Mouse (Mus musculus) hindbrain, postnatal 0 days (tissue): ENCODE measurements at regions not wholly inside any gene's neighbourhood (a gene's known extent, or its start where the extent isn't known, plus 50 kb on each side); places are given as distances from the start of the nearest gene placed in this dataset.

Experiments
- ATAC-seq: fragments of 200-750 bp; cut with Nextera tagmentation; 2 replicates; pipeline ENCODE4 v1.8.0; 2017; ENCODE audit warnings: mild to moderate bottlenecking, moderate TSS enrichment, moderate library complexity
- DNase-seq: peaks from one replicate; pipeline ENCODE4 v3.0.0-alpha.2; 2015; ENCODE audit warnings: low spot score
- H3K27ac ChIP-seq: fragments of 300-500 bp; sonication (generic); 2 replicates; pipeline ENCODE4 v1.5.1; 2014; ENCODE audit warnings: mild to moderate bottlenecking
- H3K27me3 ChIP-seq: fragments of 300-500 bp; sonication (generic); 2 replicates; pipeline ENCODE4 v1.6.1; 2014; ENCODE audit warnings: low read length, mixed read lengths; ENCODE audit not compliant: insufficient read depth
- H3K36me3 ChIP-seq: fragments of 300-500 bp; sonication (generic); 2 replicates; pipeline ENCODE4 v1.6.1; 2014; ENCODE audit warnings: low read length, mixed read lengths; ENCODE audit not compliant: insufficient read depth
- H3K4me1 ChIP-seq: fragments of 300-500 bp; sonication (generic); 2 replicates; pipeline ENCODE4 v1.6.1; 2014; ENCODE audit warnings: antibody characterized with exemption, low read length, mixed read lengths; ENCODE audit not compliant: insufficient read depth
- H3K4me2 ChIP-seq: fragments of 300-500 bp; sonication (generic); 2 replicates; pipeline ENCODE4 v1.6.1; 2014; ENCODE audit warnings: low read depth, mild to moderate bottlenecking, low read length, moderate library complexity, mixed read lengths
- H3K4me3 ChIP-seq: fragments of 300-500 bp; sonication (generic); 2 replicates; pipeline ENCODE4 v1.5.1; 2014; ENCODE audit warnings: low read length
- H3K9ac ChIP-seq: fragments of 300-500 bp; sonication (generic); replicated peaks from 2 replicates; pipeline ENCODE4 v1.6.1; 2014; ENCODE audit warnings: mild to moderate bottlenecking, low read length, moderate library complexity, mixed read lengths
- H3K9me3 ChIP-seq: fragments of 300-500 bp; sonication (generic); 2 replicates; pipeline ENCODE4 v1.6.1; 2016; ENCODE audit warnings: low read length, mixed read lengths
- CTCF ChIP-seq: IDR thresholded peaks from 2 replicates; pipeline ENCODE4 v1.5.1; 2016; ENCODE audit warnings: antibody characterized with exemption, control low read depth, low read depth
- WGBS: fragments of 180-500 bp; shearing (Covaris S2); extraction: QIAGEN DNeasy Blood & Tissue Kit; methylation state at CpG from one replicate; pipeline ENCODE4 v1.1.7; 2014; 5-methylcytosine and 5-hydroxymethylcytosine counted together

DNA sequence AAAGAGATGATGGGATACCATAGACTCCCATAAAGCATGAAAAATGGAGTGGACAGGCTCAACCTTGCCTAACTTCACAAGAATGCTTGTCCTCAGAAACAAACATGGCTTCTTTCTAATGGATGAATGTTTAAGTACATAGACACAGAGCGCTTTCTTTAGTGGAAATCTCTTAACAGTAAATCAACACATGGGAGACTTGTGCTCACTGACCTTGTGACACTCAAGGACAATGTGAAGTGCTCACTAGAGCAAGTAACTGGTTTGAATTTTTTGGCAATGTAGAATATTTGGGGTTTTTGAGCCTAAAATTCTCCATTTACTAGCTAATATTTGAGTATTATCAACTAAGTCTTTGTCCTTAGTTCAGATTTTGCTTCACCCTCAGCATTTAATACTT lies 88.0 kb downstream of the Tent5c start:
- Histone ChIP-seq H3K9ac (no peak overlapping the region), H3K9me3 (no peaks in the 10 kb centered on the region), H3K4me3 (no peak overlapping the region), H3K36me3 (no peaks in the 10 kb centered on the region), H3K27ac (no peak overlapping the region), H3K27me3 (no peaks in the 10 kb centered on the region), H3K4me2 (no peak overlapping the region), H3K4me1 (no peaks in the 10 kb centered on the region)
- ATAC-seq = no peak
- TF ChIP-seq CTCF = no peak
- WGBS = 97% methylated on average over 1 of the region's 1 CpGs
- DNase-seq = no peak

DNA sequence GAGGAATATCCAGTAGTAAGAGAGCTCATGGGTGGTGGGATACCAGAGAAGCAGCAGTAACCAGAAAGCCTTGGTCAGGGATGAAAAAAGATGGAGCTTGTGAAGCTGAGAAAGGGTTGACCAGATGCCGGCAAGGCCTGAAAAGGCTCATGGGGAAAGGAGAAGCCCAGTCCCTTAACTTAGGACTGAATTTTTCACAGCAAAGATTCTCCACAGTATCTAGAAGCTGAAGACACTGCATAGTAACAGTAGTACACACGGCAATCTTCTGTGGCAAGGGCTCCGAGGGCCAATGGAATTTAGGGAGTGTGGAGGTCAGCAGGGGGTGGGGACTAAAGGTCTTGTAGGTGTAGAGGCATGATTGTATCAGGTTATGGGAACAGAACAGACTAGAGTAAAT lies 91.6 kb downstream of the Tent5c start:
- no peak for DNase-seq
- 83% methylated on average over 3 of the region's 3 CpGs for WGBS
- H3K4me3 ChIP-seq = no peak overlapping the region
- no peaks in the 10 kb centered on the region for H3K36me3 ChIP-seq
- no peak for ATAC-seq
- TF ChIP-seq CTCF = no peak
- H3K9ac ChIP-seq = no peak overlapping the region
- H3K27me3 ChIP-seq = no peaks in the 10 kb centered on the region
- H3K9me3 ChIP-seq = no peaks in the 10 kb centered on the region
- no peaks in the 10 kb centered on the region for H3K4me1 ChIP-seq
- no peak overlapping the region for H3K27ac ChIP-seq
- H3K4me2 ChIP-seq = no peak overlapping the region

DNA sequence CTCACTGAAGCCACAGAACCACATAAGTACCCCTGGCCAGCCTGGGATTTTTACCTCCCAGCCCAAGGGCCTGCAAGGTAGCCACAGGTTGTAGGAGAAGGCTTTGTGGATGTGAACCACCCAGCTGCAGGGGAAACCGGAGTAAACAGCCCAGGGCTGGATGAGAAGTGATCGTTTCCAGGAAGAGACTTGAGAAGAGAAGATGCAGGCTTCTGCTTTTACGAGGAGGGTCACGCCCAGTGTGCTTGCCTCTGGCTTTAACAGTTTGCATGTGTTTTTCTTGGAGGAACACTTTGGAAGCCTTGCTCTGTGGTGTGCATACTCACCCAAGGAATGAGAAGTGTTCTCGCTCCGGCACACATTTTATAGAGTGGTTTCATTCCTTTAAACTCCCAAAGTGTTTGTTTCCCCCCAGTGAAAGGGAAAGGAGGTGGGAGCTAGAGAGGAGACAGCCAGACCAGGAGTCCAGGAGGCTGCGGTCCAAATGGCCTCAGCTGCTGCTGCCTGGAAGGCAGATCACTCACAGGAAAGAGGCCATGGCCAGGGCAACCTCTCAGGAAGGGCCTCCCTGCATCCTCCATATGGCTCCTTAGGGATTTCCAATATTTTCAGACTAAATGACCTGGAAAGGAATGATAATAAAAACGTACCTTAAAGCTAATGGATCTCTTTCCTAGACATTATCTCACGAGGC lies 94.1 kb downstream of the Tent5c start:
- no peak for TF ChIP-seq CTCF
- WGBS = 67% methylated on average over 9 of the region's 9 CpGs

DNA sequence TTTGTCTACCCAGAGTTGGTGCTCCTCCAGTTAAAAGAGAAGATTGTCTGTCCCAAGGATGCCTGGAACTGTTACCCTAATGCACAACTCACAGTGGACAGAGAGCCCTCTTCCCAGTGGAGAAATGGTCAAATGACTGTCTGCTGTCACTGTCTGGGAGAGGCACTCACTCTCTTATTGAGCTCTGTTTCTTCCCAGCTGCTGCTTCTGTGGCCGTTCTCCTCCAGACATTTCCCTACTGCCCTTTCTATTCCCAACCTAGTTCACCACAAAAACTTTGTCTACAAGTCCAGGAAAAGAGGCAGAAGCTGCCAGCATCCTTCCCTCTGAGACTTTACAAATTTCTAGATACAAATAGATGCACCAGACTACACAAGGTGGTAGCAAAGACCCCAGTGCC lies 95.2 kb downstream of the Tent5c start:
- H3K4me3 ChIP-seq = no peak overlapping the region
- H3K36me3 ChIP-seq = no peaks in the 10 kb centered on the region
- WGBS = 88% methylated on average over 1 of the region's 1 CpGs
- no peaks in the 10 kb centered on the region for H3K9me3 ChIP-seq
- no peak for ATAC-seq
- no peaks in the 10 kb centered on the region for H3K4me1 ChIP-seq
- H3K27ac ChIP-seq = no peak overlapping the region
- H3K4me2 ChIP-seq = no peak overlapping the region
- DNase-seq = no peak
- H3K27me3 ChIP-seq = no peaks in the 10 kb centered on the region
- H3K9ac ChIP-seq = no peak overlapping the region
- TF ChIP-seq CTCF = no peak

More for the DNA sequence above, 94.1 kb downstream of the Tent5c start:
- DNase-seq (no peak), ATAC-seq (no peak)
- Histone ChIP-seq H3K27me3 (no peaks in the 10 kb centered on the region), H3K4me2 (no peak overlapping the region), H3K36me3 (no peaks in the 10 kb centered on the region), H3K4me3 (no peak overlapping the region), H3K9me3 (no peaks in the 10 kb centered on the region), H3K4me1 (no peaks in the 10 kb centered on the region), H3K27ac (no peak overlapping the region), H3K9ac (no peak overlapping the region)

DNA sequence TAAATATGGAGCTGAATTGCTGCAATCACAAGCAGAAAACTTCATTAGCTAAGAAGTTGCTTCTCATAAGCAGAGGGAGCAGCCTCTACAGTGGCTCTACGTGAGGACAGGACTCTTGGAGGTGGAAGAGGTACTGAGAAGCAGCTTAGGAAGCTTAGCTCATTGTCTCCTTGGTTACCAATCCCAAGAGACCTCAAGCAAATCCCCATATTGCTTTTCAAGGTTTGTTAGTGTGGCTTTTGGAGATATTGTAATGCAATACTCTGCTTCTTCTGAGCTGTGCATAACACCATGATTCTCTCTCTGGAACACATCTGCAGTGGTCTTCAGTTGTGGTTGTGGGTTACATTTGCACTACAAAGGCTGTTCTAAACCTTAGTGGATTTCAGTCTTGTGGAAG lies 106.9 kb downstream of the Tent5c start:
- TF ChIP-seq CTCF = no peak
- no peaks in the 10 kb centered on the region for H3K36me3 ChIP-seq
- no peaks in the 10 kb centered on the region for H3K9me3 ChIP-seq
- no peaks in the 10 kb centered on the region for H3K27me3 ChIP-seq
- no peak overlapping the region for H3K9ac ChIP-seq
- DNase-seq (no peak), ATAC-seq (no peak)
- H3K27ac ChIP-seq = no peak overlapping the region
- H3K4me1 ChIP-seq = no peaks in the 10 kb centered on the region
- H3K4me3 ChIP-seq = no peak overlapping the region
- WGBS = 44% methylated on average over 1 of the region's 1 CpGs
- no peak overlapping the region for H3K4me2 ChIP-seq

DNA sequence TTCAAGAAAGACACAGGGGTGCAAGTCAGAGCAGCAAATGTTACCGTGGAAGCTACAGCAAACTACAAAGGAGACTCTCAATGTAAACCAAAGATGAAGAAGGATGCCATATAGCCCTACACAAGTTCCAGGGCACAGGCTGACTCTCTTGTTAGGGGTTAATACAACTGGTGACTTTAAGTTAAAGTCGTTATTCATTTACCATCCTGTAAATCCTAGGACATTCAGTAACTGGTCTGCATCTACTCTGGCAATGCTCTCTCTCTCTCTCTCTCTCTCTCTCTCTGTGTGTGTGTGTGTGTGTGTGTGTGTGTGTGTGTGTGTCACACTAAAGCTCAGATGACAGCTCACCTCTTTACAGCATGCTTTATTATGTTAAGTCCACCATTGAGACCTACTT lies 107.8 kb downstream of the Tent5c start:
- no peaks in the 10 kb centered on the region for H3K4me1 ChIP-seq
- no peak overlapping the region for H3K4me3 ChIP-seq
- 94% methylated on average over 2 of the region's 2 CpGs for WGBS
- no peaks in the 10 kb centered on the region for H3K27me3 ChIP-seq
- no peak overlapping the region for H3K27ac ChIP-seq
- no peak for TF ChIP-seq CTCF
- no peaks in the 10 kb centered on the region for H3K36me3 ChIP-seq
- H3K9me3 ChIP-seq = no peaks in the 10 kb centered on the region
- no peak for DNase-seq
- no peak for ATAC-seq
- no peak overlapping the region for H3K4me2 ChIP-seq
- no peak overlapping the region for H3K9ac ChIP-seq

DNA sequence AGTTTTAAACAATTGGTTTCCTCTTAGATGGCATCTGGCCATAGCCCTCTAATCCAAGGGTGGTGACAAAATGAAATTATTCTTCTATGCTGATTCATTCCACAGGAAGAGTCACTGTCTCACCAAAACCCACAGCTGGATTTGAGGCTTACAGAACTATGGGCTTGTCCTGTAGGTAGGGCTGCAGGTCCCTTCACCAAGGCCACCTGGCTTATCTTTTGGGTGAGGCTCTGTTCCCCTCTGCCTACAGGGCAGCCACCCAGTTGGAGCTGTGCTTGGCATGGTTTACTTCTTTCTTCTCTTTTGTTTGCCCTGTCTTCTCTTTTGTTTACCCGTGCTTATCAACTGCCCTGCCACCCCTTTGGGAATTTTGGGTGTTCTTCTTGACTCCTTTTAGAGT lies 113.0 kb downstream of the Tent5c start:
- ATAC-seq (no peak), DNase-seq (no peak)
- no peak overlapping the region for H3K4me2 ChIP-seq
- H3K27me3 ChIP-seq = no peaks in the 10 kb centered on the region
- no peak for TF ChIP-seq CTCF
- H3K4me3 ChIP-seq = no peak overlapping the region
- no peaks in the 10 kb centered on the region for H3K9me3 ChIP-seq
- no peak overlapping the region for H3K27ac ChIP-seq
- no peaks in the 10 kb centered on the region for H3K4me1 ChIP-seq
- 47% methylated on average over 1 of the region's 1 CpGs for WGBS
- H3K36me3 ChIP-seq = no peaks in the 10 kb centered on the region
- no peak overlapping the region for H3K9ac ChIP-seq
